Mouse (Mus musculus) sigmoid colon, adult 10 weeks (tissue): ENCODE results near the gene Dhx58. TPM values are rescaled to one million over a fixed set of nuclear protein-coding genes. Genes with fewer than 3 reads are reported as not detected.

ENCODE experiments used
- polyA plus RNA-seq: library from polyadenylated mRNA; stranded (reverse); fragments of 350-450 nt; fragmentation: Illumina TruSeq; extraction: RNeasy Lipid Tissue Mini Kit (QIAGEN cat#74804); gene quantifications from one replicate; pipeline ENCODE4 v1.2.3, GENCODE M21; 2014; ENCODE audit warnings: low read depth, low replicate concordance

Dhx58 gene
- polyA plus RNA-seq, result 4.0 TPM

GRCm38 (mm10) chr11:100703851-100704531 is at the start of gene Dhx58:
Gene Dhx58, minus strand, starts transcription at chr11:100704271.

DNA sequence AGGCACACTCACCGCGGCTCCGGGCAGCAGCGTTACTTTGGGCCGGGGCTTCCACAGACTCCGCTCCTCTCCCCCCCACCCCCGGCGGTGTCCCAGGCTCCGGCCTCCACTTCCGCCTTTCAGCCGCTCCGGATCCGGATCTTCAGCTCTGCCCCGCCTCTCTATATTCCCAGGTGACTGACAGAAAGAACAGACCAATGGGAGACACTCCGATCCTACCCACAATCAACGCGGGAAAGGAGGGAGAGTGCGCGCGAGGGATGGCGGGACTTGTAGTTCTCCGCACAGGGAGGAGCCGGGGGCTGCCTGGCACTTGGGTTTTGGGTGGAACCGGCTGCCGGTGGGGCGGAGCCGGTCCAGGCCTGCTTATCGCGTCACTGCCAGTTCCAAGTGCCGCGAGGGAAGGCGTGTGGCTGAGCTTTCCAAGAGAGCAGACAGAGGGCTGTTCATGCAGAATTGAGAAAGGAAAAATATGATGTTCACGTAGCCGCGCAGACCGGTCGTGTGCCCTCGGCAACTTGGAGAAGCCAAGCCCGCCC is 34.1 kb upstream of the Dhx58 start, which contains the start of gene Rab5c:
Rab5c (minus strand) TSS at position 150 of the 539 bp plus-strand sequence.

GRCm38 (mm10) chr11:100713735-100714533 is 9.9 kb upstream of the Dhx58 start, which contains the start of gene Hspb9:
Gene Hspb9, plus strand, starts transcription at chr11:100713850.

DNA sequence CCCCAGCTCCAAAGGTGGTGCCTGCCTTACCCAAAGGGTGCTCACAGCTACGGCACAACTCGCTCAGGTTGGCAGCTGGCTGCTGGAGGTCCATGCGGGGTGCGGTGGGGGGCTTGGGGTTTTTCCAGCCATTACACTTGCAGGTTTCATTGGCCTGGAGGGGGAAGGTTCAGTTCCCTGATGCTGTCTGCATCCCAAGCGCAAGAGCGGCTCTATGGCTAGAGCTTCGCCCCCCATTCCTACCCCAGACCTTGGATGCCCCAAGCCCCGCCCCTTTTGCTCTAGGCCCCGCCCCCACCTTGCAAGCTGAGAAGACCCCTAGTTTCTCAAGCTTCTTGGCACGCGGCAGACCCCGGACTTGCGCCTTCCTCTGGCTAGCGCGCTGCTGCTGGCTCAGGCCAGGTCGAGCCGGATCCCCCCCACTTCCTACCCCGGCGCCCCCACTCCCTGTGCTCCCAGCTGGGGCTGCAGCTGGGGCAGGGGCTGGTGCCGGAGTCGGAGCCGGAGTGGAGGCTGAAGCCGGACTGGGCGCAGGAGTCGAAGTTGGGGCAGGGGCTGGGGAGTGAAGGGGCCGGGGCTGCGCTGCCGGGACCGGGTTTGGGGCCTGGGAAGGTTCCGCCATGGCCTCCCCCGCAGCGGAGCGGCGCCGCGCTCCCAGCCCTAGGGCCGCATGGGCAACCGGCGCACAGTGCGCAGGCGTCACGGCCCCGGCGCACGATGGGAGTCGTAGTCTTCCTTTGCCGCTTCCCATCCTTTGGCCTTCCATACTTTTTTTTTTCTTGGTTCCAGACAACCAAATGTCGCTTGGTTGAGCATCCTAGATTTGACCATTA is 7.9 kb upstream of the Dhx58 start, which contains the start of gene Kat2a:
Kat2a (minus strand) TSS at position 683 of the 833 bp plus-strand sequence.

DNA sequence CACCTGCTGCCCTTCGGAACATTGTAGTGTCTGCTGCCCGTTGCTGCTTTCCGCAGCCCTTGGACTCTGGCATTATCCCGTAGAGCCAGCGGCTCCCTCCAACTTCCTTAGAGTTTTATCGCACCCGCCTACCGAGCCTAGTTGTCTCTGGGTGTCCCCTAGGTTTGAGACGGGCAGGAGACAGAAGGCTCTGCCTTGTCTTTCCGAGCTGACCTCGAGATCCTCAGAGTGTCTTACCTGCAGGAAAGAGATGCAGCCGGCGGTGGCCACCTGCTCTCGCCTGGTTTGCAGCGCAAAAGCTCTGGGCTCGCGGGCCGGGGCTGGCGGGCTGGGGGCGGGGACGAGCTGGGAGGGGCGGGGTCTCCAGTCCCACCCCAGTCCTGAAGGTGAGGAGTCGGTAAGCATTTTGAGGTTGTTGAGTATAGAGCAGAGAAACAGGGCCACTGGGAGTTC is 11.9 kb downstream of the Dhx58 start, which contains the start of gene Zfp385c:
Zfp385c (minus strand) TSS at position 292 of the 453 bp plus-strand sequence.

Other genes with a start within 250 kb of the Dhx58 start
- 5.7 TPM for gene Klhl11, start 231.5 kb downstream of the Dhx58 start, polyA plus RNA-seq
- 137 TPM for gene Acly, start 176.3 kb downstream of the Dhx58 start, polyA plus RNA-seq
- 0.41 TPM for gene Ttc25, start 158.7 kb downstream of the Dhx58 start, polyA plus RNA-seq
- 7.9 TPM for gene Cnp, start 129.4 kb downstream of the Dhx58 start, polyA plus RNA-seq
- 7.5 TPM for gene Nkiras2, start 85.0 kb downstream of the Dhx58 start, polyA plus RNA-seq
- gene Dnajc7, start 84.1 kb downstream of the Dhx58 start, polyA plus RNA-seq, result 227 TPM
- not detected for gene Zfp385c, start 11.8 kb downstream of the Dhx58 start, polyA plus RNA-seq
- 1.7 TPM for gene Kat2a, start 8.2 kb upstream of the Dhx58 start, polyA plus RNA-seq
- gene Hspb9, start 9.6 kb upstream of the Dhx58 start, polyA plus RNA-seq, result not detected
- 39.2 TPM for gene Rab5c, start 33.9 kb upstream of the Dhx58 start, polyA plus RNA-seq
- not detected for gene Kcnh4, start 55.7 kb upstream of the Dhx58 start, polyA plus RNA-seq
- not detected for gene Hcrt, start 58.7 kb upstream of the Dhx58 start, polyA plus RNA-seq
- 1.7 TPM for gene Ghdc, start 66.7 kb upstream of the Dhx58 start, polyA plus RNA-seq
- 4.0 TPM for gene Stat5b, start 146.5 kb upstream of the Dhx58 start, polyA plus RNA-seq
- 1.9 TPM for gene Stat5a, start 155.1 kb upstream of the Dhx58 start, polyA plus RNA-seq
- gene Stat3, start 235.3 kb upstream of the Dhx58 start, polyA plus RNA-seq, result 28.1 TPM